Mouse (Mus musculus) liver, postnatal 0 days (tissue): ENCODE measurements around the gene Hlcs.

ENCODE experiments used
- CTCF ChIP-seq: sonication (generic); IDR thresholded peaks from 2 replicates; pipeline ENCODE4 v1.5.1; 2016; ENCODE audit warnings: antibody characterized with exemption, low read depth
- EP300 ChIP-seq: IDR thresholded peaks from 2 replicates; pipeline ENCODE4 v1.6.1; 2016; ENCODE audit warnings: antibody characterized with exemption, low read depth, mild to moderate bottlenecking

GRCm38 (mm10) chr16:94237130-94237484 lies 76.3 kb downstream of the Hlcs start:
- TF ChIP-seq EP300 (no peak), CTCF (no peak)
